Mouse (Mus musculus): ENCODE results near the gene Dnmt3l. TPM values are rescaled to one million over a fixed set of nuclear protein-coding genes. Genes with fewer than 3 reads are reported as not detected.

Dnmt3l gene
- polyA plus RNA-seq, 1 experiment, result 16.2 TPM

DNA sequence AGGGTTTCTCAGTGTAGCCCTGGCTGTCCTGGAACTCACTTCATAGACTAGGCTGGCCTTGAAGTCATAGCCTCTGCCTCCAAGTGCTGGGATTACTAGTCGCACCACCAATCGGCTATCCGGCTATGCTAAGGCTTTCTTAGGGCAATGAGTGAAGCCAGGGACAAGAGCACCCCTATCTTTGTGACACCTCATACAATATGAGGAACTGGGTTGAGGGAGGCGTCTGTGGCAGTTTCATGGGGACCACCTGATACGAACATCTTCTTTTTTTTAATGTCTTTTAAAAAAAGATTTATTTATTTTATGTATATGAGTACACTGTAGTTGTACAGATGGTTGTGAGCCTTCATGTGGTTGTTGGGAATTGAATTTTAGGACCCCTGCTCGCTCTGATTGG lies 44.0 kb downstream of the Dnmt3l start:
- TF ChIP-seq CTCF (IDR thresholded peaks at IDR 0.05; ENCODE audit: control insufficient read depth, insufficient read depth, insufficient replicate concordance, low read depth, low read length) (no peak), POLR2A (IDR thresholded peaks at IDR 0.05; ENCODE audit: control insufficient read depth, low read depth, low read length) (no peak)
- Histone ChIP-seq H3K27me3 (ENCODE audit: control insufficient read depth, insufficient read depth, low read length) (no peaks in the 10 kb centered on the region), H3K4me1 (ENCODE audit: control insufficient read depth, insufficient read depth, low read length) (no peaks in the 10 kb centered on the region), H3K36me3 (ENCODE audit: control insufficient read depth, insufficient read depth, low read length) (no peaks in the 10 kb centered on the region), H3K4me3 (ENCODE audit: control insufficient read depth, low read depth, low read length) (no peak overlapping the region), H3K27ac (ENCODE audit: control insufficient read depth, insufficient read depth, low read depth, low read length) (no peak overlapping the region)

DNA sequence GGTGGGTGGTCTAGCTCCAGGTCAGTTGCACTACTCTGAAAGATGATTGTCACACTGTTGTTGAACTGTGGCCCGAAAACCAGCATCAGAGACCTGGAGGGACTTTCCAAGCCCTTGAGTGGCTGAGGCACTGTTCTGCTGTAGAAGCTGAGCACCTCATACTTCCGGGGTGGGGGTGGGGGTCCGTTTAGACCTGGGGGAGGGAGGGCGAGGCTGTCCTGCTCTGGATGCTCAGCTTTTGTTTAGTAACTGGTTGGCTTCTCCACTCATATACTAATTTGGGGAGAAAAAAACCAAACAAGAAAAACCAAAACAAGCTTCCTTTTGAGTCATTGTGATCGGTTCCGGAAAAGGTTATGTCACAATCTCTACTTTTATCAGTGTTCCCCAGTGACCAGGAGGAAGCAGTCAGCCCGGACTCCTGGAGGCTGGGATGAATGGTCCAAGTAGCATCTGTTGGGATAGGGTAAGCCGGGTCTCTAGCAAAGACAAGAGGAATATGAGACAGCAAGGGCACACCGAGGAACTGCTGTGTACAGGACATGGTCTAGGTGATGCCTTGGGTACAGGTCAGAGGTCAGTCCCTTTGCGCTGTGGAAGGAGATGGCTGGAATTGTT lies 44.8 kb downstream of the Dnmt3l start:
- no peaks in the 10 kb centered on the region for H3K36me3 ChIP-seq (ENCODE audit: control insufficient read depth, insufficient read depth, low read length)
- peak overlapping the region; percentile 57 for H3K4me3 ChIP-seq (ENCODE audit: control insufficient read depth, low read depth, low read length)
- no peak for TF ChIP-seq POLR2A (IDR thresholded peaks at IDR 0.05; ENCODE audit: control insufficient read depth, low read depth, low read length)
- H3K27me3 ChIP-seq (ENCODE audit: control insufficient read depth, insufficient read depth, low read length), result no peaks in the 10 kb centered on the region
- no peaks in the 10 kb centered on the region for H3K4me1 ChIP-seq (ENCODE audit: control insufficient read depth, insufficient read depth, low read length)
- H3K27ac ChIP-seq (ENCODE audit: control insufficient read depth, insufficient read depth, low read depth, low read length), result peak overlapping the region; percentile 27; the same call in 1 of the 2 replicates

DNA sequence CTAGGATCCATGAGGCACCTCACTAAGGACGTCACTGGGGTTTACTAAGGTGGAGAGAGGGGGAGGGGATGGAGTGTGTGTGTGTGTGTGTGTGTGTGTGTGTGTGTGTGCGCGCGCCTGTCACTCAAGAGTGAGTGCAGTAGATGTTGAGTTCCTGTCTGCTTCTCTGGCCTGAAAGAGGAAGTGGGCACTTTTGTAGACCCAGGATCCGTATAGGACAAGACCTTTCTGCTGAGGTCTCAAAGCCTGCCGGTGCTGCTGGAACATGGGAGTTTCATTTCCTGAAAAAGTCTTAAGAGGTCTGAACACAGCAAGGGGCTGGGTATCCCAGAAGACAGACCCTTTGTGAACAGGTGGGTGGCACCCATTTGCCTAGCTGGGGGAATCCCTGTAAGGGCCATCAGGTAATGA lies 45.4 kb downstream of the Dnmt3l start:
- H3K4me1 ChIP-seq (ENCODE audit: control insufficient read depth, insufficient read depth, low read length), result peaks cover 1% of the 10 kb centered on the region; the same call in 1 of the 2 replicates
- peak overlapping the region; percentile 57 for H3K4me3 ChIP-seq (ENCODE audit: control insufficient read depth, low read depth, low read length)
- H3K27me3 ChIP-seq (ENCODE audit: control insufficient read depth, insufficient read depth, low read length), result no peaks in the 10 kb centered on the region
- no peaks in the 10 kb centered on the region for H3K36me3 ChIP-seq (ENCODE audit: control insufficient read depth, insufficient read depth, low read length)
- TF ChIP-seq CTCF (IDR thresholded peaks at IDR 0.05; ENCODE audit: control insufficient read depth, insufficient read depth, insufficient replicate concordance, low read depth, low read length) (no peak), POLR2A (IDR thresholded peaks at IDR 0.05; ENCODE audit: control insufficient read depth, low read depth, low read length) (no peak)
- H3K27ac ChIP-seq (ENCODE audit: control insufficient read depth, insufficient read depth, low read depth, low read length), result no peak overlapping the region; the same call in 1 of the 2 replicates

DNA sequence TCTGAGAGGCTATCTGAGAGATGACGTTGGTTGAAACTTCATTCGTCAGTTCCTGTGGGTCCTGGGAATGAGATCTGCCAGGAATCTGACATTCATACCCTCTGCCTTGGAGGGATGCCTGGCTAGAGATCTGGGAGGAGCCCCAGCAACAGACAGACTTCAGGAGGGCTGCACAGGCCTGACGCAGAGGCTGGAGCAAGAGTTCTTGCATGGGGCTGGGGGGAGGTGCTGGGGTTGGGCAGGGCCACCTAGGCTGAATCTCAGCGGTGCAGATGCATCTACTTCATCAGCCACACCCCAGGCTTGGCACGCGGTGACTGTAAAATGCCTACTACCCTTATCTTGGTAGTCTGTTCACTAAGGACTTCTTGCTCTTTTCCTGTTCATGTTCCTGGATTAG lies 48.5 kb downstream of the Dnmt3l start:
- no peak overlapping the region for H3K4me3 ChIP-seq (ENCODE audit: control insufficient read depth, low read depth, low read length)
- H3K4me1 ChIP-seq (ENCODE audit: control insufficient read depth, insufficient read depth, low read length), result peaks cover 3% of the 10 kb centered on the region
- H3K36me3 ChIP-seq (ENCODE audit: control insufficient read depth, insufficient read depth, low read length), result no peaks in the 10 kb centered on the region
- no peaks in the 10 kb centered on the region for H3K27me3 ChIP-seq (ENCODE audit: control insufficient read depth, insufficient read depth, low read length)
- no peak overlapping the region for H3K27ac ChIP-seq (ENCODE audit: control insufficient read depth, insufficient read depth, low read depth, low read length)
- TF ChIP-seq POLR2A (IDR thresholded peaks at IDR 0.05; ENCODE audit: control insufficient read depth, low read depth, low read length) (no peak), CTCF (IDR thresholded peaks at IDR 0.05; ENCODE audit: control insufficient read depth, insufficient read depth, insufficient replicate concordance, low read depth, low read length) (no peak)

DNA sequence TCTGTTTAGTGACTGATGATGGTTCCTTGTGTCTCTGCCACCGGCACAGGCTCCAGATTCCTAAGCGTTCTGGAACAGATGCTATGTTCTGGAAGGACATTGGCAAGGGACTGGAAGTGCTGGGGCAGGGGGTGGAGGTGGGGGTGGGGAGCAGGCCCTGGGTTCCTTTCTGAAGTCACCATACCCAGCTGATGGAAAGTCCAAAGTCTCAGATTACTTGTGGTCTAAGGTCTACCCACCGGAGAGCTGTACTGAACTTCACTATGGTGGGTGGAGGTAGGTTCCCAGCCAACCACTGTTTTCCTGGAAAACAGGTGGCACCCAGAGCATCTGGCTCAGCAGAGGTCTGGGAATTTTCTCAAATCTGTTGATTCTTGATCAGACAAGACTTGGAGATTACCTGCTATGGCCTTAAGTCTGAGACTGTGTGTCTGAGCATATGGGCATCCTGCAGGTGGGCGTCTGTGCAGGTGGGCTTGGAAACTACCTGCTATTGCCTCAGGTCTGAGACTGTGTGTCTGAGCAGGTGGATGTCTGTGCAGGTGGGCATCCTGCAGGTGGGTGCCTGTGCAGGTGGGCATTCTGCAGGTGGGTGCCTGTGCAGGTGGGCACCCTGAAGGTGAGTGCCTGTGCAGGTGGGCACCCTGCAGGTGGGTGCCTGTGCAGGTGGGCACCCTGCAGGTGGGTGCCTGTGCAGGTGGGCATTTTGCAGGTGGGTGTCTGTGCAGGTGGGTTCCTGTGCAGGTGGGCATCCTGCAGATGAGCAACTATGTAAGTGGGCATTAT lies 49.2 kb downstream of the Dnmt3l start:
- TF ChIP-seq POLR2A (IDR thresholded peaks at IDR 0.05; ENCODE audit: control insufficient read depth, low read depth, low read length) (no peak), CTCF (IDR thresholded peaks at IDR 0.05; ENCODE audit: control insufficient read depth, insufficient read depth, insufficient replicate concordance, low read depth, low read length) (no peak)
- no peak overlapping the region for H3K4me3 ChIP-seq (ENCODE audit: control insufficient read depth, low read depth, low read length)

DNA sequence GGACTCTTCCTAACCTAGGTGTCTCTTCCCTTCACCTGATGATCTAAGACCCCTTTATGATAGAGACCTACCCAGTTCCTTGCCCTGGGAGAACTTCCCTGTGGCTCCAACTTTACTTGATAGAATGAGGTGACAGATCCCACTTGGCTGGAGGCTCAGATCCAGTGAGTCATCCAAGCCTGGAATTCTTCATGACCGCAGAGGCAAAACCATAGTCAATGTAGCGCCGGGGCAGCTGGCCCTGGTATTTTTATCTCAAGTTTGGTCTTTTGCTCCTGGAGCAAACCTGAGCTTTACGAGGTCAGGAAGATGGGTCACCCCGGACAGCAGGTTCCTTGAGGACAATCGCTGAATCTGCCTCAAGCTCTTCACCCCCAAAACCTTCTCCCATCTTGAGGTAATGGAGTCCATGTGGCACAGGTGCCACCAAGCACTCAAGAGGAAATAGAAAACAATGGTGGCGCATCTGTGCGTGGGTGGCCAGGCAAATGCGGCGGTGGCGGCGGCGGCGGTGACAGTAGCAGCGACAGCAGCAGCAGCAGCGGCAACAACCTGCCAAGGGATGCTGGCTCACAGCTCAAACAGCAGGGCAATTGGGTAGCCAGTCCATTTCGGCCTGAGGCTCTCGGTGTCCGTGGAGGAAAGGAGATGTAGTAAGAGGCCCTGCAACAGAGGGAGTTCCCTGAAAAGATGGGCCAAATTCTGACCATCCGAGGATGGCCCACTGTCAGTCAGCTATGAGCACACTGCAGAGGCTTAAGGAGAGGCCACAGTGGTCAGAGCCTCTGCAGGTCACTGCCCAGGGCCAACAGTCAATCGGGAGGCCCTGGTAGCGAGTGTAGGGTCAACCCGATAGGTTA lies 50.3 kb downstream of the Dnmt3l start:
- Histone ChIP-seq H3K4me3 (ENCODE audit: control insufficient read depth, low read depth, low read length) (no peak overlapping the region), H3K4me1 (ENCODE audit: control insufficient read depth, insufficient read depth, low read length) (peaks cover 3% of the 10 kb centered on the region), H3K27me3 (ENCODE audit: control insufficient read depth, insufficient read depth, low read length) (no peaks in the 10 kb centered on the region), H3K27ac (ENCODE audit: control insufficient read depth, insufficient read depth, low read depth, low read length) (no peak overlapping the region), H3K36me3 (ENCODE audit: control insufficient read depth, insufficient read depth, low read length) (no peaks in the 10 kb centered on the region)
- TF ChIP-seq POLR2A (IDR thresholded peaks at IDR 0.05; ENCODE audit: control insufficient read depth, low read depth, low read length), result no peak
- no peak for TF ChIP-seq CTCF (IDR thresholded peaks at IDR 0.05; ENCODE audit: control insufficient read depth, insufficient read depth, insufficient replicate concordance, low read depth, low read length)

More for the DNA sequence above, 49.2 kb downstream of the Dnmt3l start:
- Histone ChIP-seq H3K27ac (ENCODE audit: control insufficient read depth, insufficient read depth, low read depth, low read length) (no peak overlapping the region), H3K4me1 (ENCODE audit: control insufficient read depth, insufficient read depth, low read length) (peaks cover 3% of the 10 kb centered on the region), H3K36me3 (ENCODE audit: control insufficient read depth, insufficient read depth, low read length) (no peaks in the 10 kb centered on the region), H3K27me3 (ENCODE audit: control insufficient read depth, insufficient read depth, low read length) (no peaks in the 10 kb centered on the region)

DNA sequence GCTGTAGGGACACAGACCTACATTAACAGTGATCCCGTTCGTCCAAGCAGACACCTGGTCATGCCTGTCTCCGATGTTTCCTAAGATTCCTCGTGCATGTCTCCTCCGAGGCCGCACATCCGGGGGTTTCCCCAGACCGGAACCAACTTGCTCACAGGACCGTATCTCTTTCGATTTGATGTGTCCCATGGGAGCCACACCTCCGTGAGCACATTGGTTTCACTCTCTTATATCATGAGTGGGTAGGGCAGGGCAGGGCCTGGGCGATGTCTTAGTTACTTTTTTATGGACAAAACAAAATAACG lies 50.9 kb downstream of the Dnmt3l start:
- no peaks in the 10 kb centered on the region for H3K36me3 ChIP-seq (ENCODE audit: control insufficient read depth, insufficient read depth, low read length)

More for the DNA sequence above, 50.9 kb downstream of the Dnmt3l start:
- Histone ChIP-seq H3K27me3 (ENCODE audit: control insufficient read depth, insufficient read depth, low read length) (no peaks in the 10 kb centered on the region), H3K4me1 (ENCODE audit: control insufficient read depth, insufficient read depth, low read length) (peaks cover 3% of the 10 kb centered on the region), H3K27ac (ENCODE audit: control insufficient read depth, insufficient read depth, low read depth, low read length) (no peak overlapping the region), H3K4me3 (ENCODE audit: control insufficient read depth, low read depth, low read length) (no peak overlapping the region)
- no peak for TF ChIP-seq POLR2A (IDR thresholded peaks at IDR 0.05; ENCODE audit: control insufficient read depth, low read depth, low read length)
- TF ChIP-seq CTCF (IDR thresholded peaks at IDR 0.05; ENCODE audit: control insufficient read depth, insufficient read depth, insufficient replicate concordance, low read depth, low read length), result no peak

All from testis, adult 2 months (tissue).